Mouse (Mus musculus) lung, postnatal 25 days (tissue): ENCODE results near the gene Olfr921.

ENCODE experiments used
- DNase-seq: peaks from one replicate; pipeline ENCODE4 v3.0.0; 2022; ENCODE audit warnings: low spot score

The Olfr921 gene

GRCm38 (mm10) chr9:38772768-38773167 lies at the start of gene Olfr921:
Gene Olfr921, plus strand, starts transcription at chr9:38773068.
- DNase-seq, result no peak

GRCm38 (mm10) chr9:38724044-38724443 lies 48.8 kb upstream of the Olfr921 start:
- no peak for DNase-seq

GRCm38 (mm10) chr9:38728218-38728617 lies 44.6 kb upstream of the Olfr921 start:
- DNase-seq, result no peak

- no peak for DNase-seq
Measured at GRCm38 (mm10) chr9:38741408-38741807, 31.5 kb upstream of the Olfr921 start.

- no peak for DNase-seq
Measured at GRCm38 (mm10) chr9:38744619-38745315, 28.1 kb upstream of the Olfr921 start.

GRCm38 (mm10) chr9:38751999-38752398 lies 20.9 kb upstream of the Olfr921 start, which contains the start of gene Olfr920:
Gene Olfr920, plus strand, starts transcription at chr9:38752299.
- DNase-seq, result no peak

GRCm38 (mm10) chr9:38792689-38793088 lies 19.8 kb downstream of the Olfr921 start:
- DNase-seq, result no peak

GRCm38 (mm10) chr9:38805696-38806095 lies 32.8 kb downstream of the Olfr921 start:
- DNase-seq, result no peak

- DNase-seq, result no peak
Measured at GRCm38 (mm10) chr9:38814314-38814713, 41.4 kb downstream of the Olfr921 start, which contains the start of gene Olfr922. Gene Olfr922, plus strand, starts transcription at chr9:38814614.

GRCm38 (mm10) chr9:38815458-38815986 lies 42.7 kb downstream of the Olfr921 start:
- DNase-seq, result no peak

- DNase-seq, result no peak
Measured at GRCm38 (mm10) chr9:38826245-38826644, 53.4 kb downstream of the Olfr921 start, which contains the start of gene Olfr923. Gene Olfr923, plus strand, starts transcription at chr9:38826545.
